Mouse (Mus musculus) MEL (cell line): ENCODE results near the gene S1pr4.

Experiments
- BHLHE40 ChIP-seq: IDR thresholded peaks from 2 replicates; pipeline ENCODE4 v1.6.1; 2012; ENCODE audit warnings: low read depth, mild to moderate bottlenecking, inconsistent platforms, low read length, improper control_type of control experiment, borderline replicate concordance
- CHD2 ChIP-seq: IDR thresholded peaks from 2 replicates; pipeline ENCODE4 v1.6.1; 2011; ENCODE audit warnings: low read length, improper control_type of control experiment
- EP300 ChIP-seq, 2 experiments: IDR thresholded peaks; 2 replicates each; pipeline ENCODE4 v1.6.1; 2011; ENCODE audit warnings: improper control_type of control experiment in 2 of 2, low read length in 2 of 2, low read depth in 1 of 2, mild to moderate bottlenecking in 1 of 2
- HCFC1 ChIP-seq: IDR thresholded peaks from 2 replicates; pipeline ENCODE4 v1.6.1; 2012; ENCODE audit warnings: low read depth, mild to moderate bottlenecking, inconsistent platforms, low read length, improper control_type of control experiment, moderate library complexity
- KAT2A ChIP-seq: conservative IDR thresholded peaks from 2 replicates; pipeline ENCODE4 v1.6.1; 2012; ENCODE audit warnings: low read depth, low read length, improper control_type of control experiment, inconsistent platforms
- MAFK ChIP-seq: IDR thresholded peaks from 2 replicates; pipeline ENCODE4 v1.6.1; 2011; ENCODE audit warnings: low read depth, mild to moderate bottlenecking, low read length, improper control_type of control experiment, borderline replicate concordance
- MAX ChIP-seq: IDR thresholded peaks from 2 replicates; pipeline ENCODE4 v1.6.1; 2011; ENCODE audit warnings: low read length, improper control_type of control experiment
- MXI1 ChIP-seq: IDR thresholded peaks from 2 replicates; pipeline ENCODE4 v1.6.1; 2011; ENCODE audit warnings: mild to moderate bottlenecking, low read depth, low read length, improper control_type of control experiment
- MYB ChIP-seq: IDR thresholded peaks from 2 replicates; pipeline ENCODE4 v1.6.1; 2011; ENCODE audit warnings: mild to moderate bottlenecking, low read depth, low read length, improper control_type of control experiment
- POLR2A ChIP-seq, 2 experiments: IDR thresholded peaks; 2 replicates each; pipeline ENCODE4 v1.6.1; 2011 to 2012; ENCODE audit warnings: low read length in 2 of 2, mild to moderate bottlenecking in 2 of 2, control low read depth in 1 of 2, improper control_type of control experiment in 1 of 2, low read depth in 1 of 2, moderate library complexity in 1 of 2; ENCODE audit not compliant: control insufficient read depth in 1 of 2, insufficient read depth in 1 of 2, poor library complexity in 1 of 2
- TCF12 ChIP-seq: IDR thresholded peaks from 2 replicates; pipeline ENCODE4 v1.6.1; 2014; ENCODE audit warnings: low read depth, mild to moderate bottlenecking, inconsistent platforms, low read length, improper control_type of control experiment, moderate library complexity
- UBTF ChIP-seq: IDR thresholded peaks from 2 replicates; pipeline ENCODE4 v1.6.1; 2012; ENCODE audit warnings: low read depth, mild to moderate bottlenecking, inconsistent platforms, low read length, improper control_type of control experiment, moderate library complexity, borderline replicate concordance; ENCODE audit not compliant: insufficient read depth
- ZC3H11A ChIP-seq: IDR thresholded peaks from 2 replicates; pipeline ENCODE4 v1.6.1; 2012; ENCODE audit warnings: low read depth, mild to moderate bottlenecking, inconsistent platforms, low read length, improper control_type of control experiment
- ZKSCAN1 ChIP-seq: IDR thresholded peaks from 2 replicates; pipeline ENCODE4 v1.6.1; 2012; ENCODE audit warnings: low read depth, mild to moderate bottlenecking, inconsistent platforms, low read length, improper control_type of control experiment, moderate library complexity

GRCm38 (mm10) chr10:81485479-81486018 lies 14.4 kb downstream of the S1pr4 start:
- TF ChIP-seq HCFC1 (no peak), MAX (no peak), MAFK (no peak), ZC3H11A (no peak), POLR2A (IDR thresholded peaks at IDR 0.05; ENCODE audit: control insufficient read depth in 1 of 2, insufficient read depth in 1 of 2, low read depth in 1 of 2, low read length in 2 of 2, poor library complexity in 1 of 2) (peak in 1 of 2 experiments; percentile 28; a peak in 1 of 4 replicates), UBTF (no peak), MXI1 (no peak), BHLHE40 (no peak), TCF12 (no peak), KAT2A (no peak), CHD2 (no peak), ZKSCAN1 (no peak), EP300 (IDR thresholded peaks at IDR 0.05; ENCODE audit: low read depth in 1 of 2, low read length in 2 of 2) (no peak), MYB (no peak)
